ENCODE assay signal across 8 mouse cellular contexts in genomic region chr10:116473759-116474549, GRCm38 (mm10). TPM values are rescaled to one million over a fixed set of nuclear protein-coding genes. Genes with fewer than 3 reads are reported as not detected.
DNase-seq lines count a peak whose midpoint lies in the region; ATAC-seq lines count a peak whose summit lies in the region.

TSS of gene Kcnmb4 (minus strand) at chr10:116473878.

- H3K4me3 ChIP-seq in embryonic facial prominence, embryonic 13.5 days = peak within 1 kb of the TSS; percentile 75
- H3K4me3 ChIP-seq in hindbrain, embryonic 10.5 days = peak within 1 kb of the TSS; percentile 74

- H3K36me3 ChIP-seq in embryonic facial prominence, embryonic 13.5 days = no peaks in the 10 kb centered on the region
- no peaks in the 10 kb centered on the region; the same call in 1 of the 2 replicates for H3K36me3 ChIP-seq in hindbrain, embryonic 10.5 days

- H3K27me3 ChIP-seq in embryonic facial prominence, embryonic 13.5 days = no peaks in the 10 kb centered on the region
- H3K27me3 ChIP-seq in hindbrain, embryonic 10.5 days (ENCODE audit: insufficient read depth, poor library complexity, severe bottlenecking) = peaks cover 5% of the 10 kb centered on the region; the same call in 1 of the 2 replicates

- under 1% methylated on average over 68 of the region's 92 CpGs for WGBS in embryonic facial prominence, embryonic 13.5 days
- WGBS in hindbrain, embryonic 10.5 days = under 1% methylated on average over 91 of the region's 92 CpGs

- peak within 1 kb of the TSS; percentile 90 for H3K4me2 ChIP-seq in embryonic facial prominence, embryonic 13.5 days

- peak; percentile 79 for ATAC-seq in embryonic facial prominence, embryonic 13.5 days (ENCODE audit: insufficient number of reproducible peaks, insufficient read depth, low FRiP score, low TSS enrichment, low read depth)
- ATAC-seq in megakaryocyte, adult 5-6 weeks (ENCODE audit: poor library complexity, severe bottlenecking) = peak; percentile 48; the same call in 1 of the 2 replicates

- H3K4me1 ChIP-seq in embryonic facial prominence, embryonic 13.5 days = peaks cover 23% of the 10 kb centered on the region
- peaks cover 35% of the 10 kb centered on the region for H3K4me1 ChIP-seq in hindbrain, embryonic 10.5 days (replicated peaks)

- H3K27ac ChIP-seq in embryonic facial prominence, embryonic 13.5 days = peak within 1 kb of the TSS; percentile 83
- peak within 1 kb of the TSS; percentile 93 for H3K27ac ChIP-seq in hindbrain, embryonic 10.5 days

- DNase-seq in ES-CJ7 (ENCODE audit: low read depth, low spot score) = peak; percentile 42
- DNase-seq in adrenal gland, postnatal 10 days = peak; percentile 58
- DNase-seq in hindbrain, embryonic 10.5 days (ENCODE audit: low spot score) = peak; percentile 61
- peak in 1 of 2 experiments; percentile 59 for DNase-seq in left cerebral cortex, adult 8-10 months (ENCODE audit: low spot score in 2 of 2)
- peak; percentile 49 to 62 for DNase-seq in right cerebral cortex, adult 2 months (ENCODE audit: low spot score in 2 of 2)
- no peak for DNase-seq in spleen, postnatal 14 days (ENCODE audit: low spot score in 2 of 2)

- H3K9ac ChIP-seq in embryonic facial prominence, embryonic 13.5 days = peak within 1 kb of the TSS; percentile 82

- 0 out of 2 replicates have a peak, but pooled peaks cover 2% of the 10 kb centered on the region for H3K9me3 ChIP-seq in embryonic facial prominence, embryonic 13.5 days
- 0 out of 2 replicates have a peak, but pooled peaks cover 2% of the 10 kb centered on the region for H3K9me3 ChIP-seq in hindbrain, embryonic 10.5 days

RNA-seq across cellular contexts. Expression of gene Kcnmb4, which starts in this region (rescaled TPM):
- 1 to 10 TPM; 6.2 to 6.3 TPM for total RNA-seq in adrenal gland, postnatal 10 days (2021)
- 14.7 and 16.8 TPM in 2 replicates for polyA plus RNA-seq in embryonic facial prominence, embryonic 13.5 days (2015; fragmentation: Nextera tagmentation; extraction: Ambion mirVana)
- polyA plus RNA-seq in hindbrain, embryonic 10.5 days (2016; fragmentation: Nextera tagmentation; extraction: Ambion mirVana) = 10.5 and 12.9 TPM in 2 replicates
- 10 to 100 TPM; 74.7 to 93.9 (median 85.3) TPM for total RNA-seq in left cerebral cortex, adult 8-10 months (2022)
- not detected in 2 replicates for total RNA-seq in megakaryocyte, adult 5-6 weeks (2015)
- not detected in 2 replicates for total RNA-seq in megakaryocyte, adult 5-6 weeks (2017)

Comparison
In these comparisons a context has a peak if more than half of its experiments do, and no peak if none do; other contexts are left out.
1. RNA of gene Kcnmb4 (total RNA-seq): 74.7 to 93.9 TPM in left cerebral cortex, adult 8-10 months; 6.2 to 6.3 TPM in adrenal gland, postnatal 10 days and not detected in megakaryocyte, adult 5-6 weeks; every median in the first group is over 10 times any median in the second.
2. Peak in ATAC-seq in megakaryocyte, adult 5-6 weeks; RNA of the gene not detected or under 1 TPM.
3. DNase-seq: peak in ES-CJ7 (single experiment), adrenal gland, postnatal 10 days (single experiment), hindbrain, embryonic 10.5 days (single experiment) and right cerebral cortex, adult 2 months (2 of 2); none in spleen, postnatal 14 days (0 of 2).